Mouse (Mus musculus) cerebellum, adult 9-11 months (tissue): ENCODE results near the gene Gtf3c1.
"Not testable (repeated sequence)": the region's sequence is repeated elsewhere in the genome, so short reads cannot be mapped to it uniquely, and the experiment has no call there.

Experiments
- DNase-seq: peaks from one replicate; pipeline ENCODE4 v3.0.0; 2022

Gene Gtf3c1

GRCm38 (mm10) chr7:125707593-125708022 is at the start of gene Gtf3c1, which contains the start of gene D430042O09Rik:
Gene Gtf3c1, minus strand, starts transcription at chr7:125707780.
Gene D430042O09Rik, plus strand, starts transcription at chr7:125707888.
- DNase-seq: peak; percentile 100

- DNase-seq: no peak
These were observed 49.2 kb upstream of the Gtf3c1 start for GRCm38 (mm10) chr7:125756806-125757205.

- no peak for DNase-seq
These were observed 45.7 kb upstream of the Gtf3c1 start for GRCm38 (mm10) chr7:125753326-125753715.

- no peak for DNase-seq
These were observed 45.2 kb upstream of the Gtf3c1 start for GRCm38 (mm10) chr7:125752699-125753325.

GRCm38 (mm10) chr7:125748186-125748585 is 40.6 kb upstream of the Gtf3c1 start:
- no peak for DNase-seq

GRCm38 (mm10) chr7:125747316-125747690 is 39.7 kb upstream of the Gtf3c1 start:
- no peak for DNase-seq

GRCm38 (mm10) chr7:125746621-125747315 is 39.2 kb upstream of the Gtf3c1 start:
- DNase-seq: no peak

- no peak for DNase-seq
These were observed 37.2 kb upstream of the Gtf3c1 start for GRCm38 (mm10) chr7:125744774-125745173.

GRCm38 (mm10) chr7:125741271-125741703 is 33.7 kb upstream of the Gtf3c1 start:
- DNase-seq: no peak

- no peak for DNase-seq
These were observed 32.9 kb upstream of the Gtf3c1 start for GRCm38 (mm10) chr7:125740521-125740920.

GRCm38 (mm10) chr7:125736366-125737015 is 28.9 kb upstream of the Gtf3c1 start:
- DNase-seq: no peak

GRCm38 (mm10) chr7:125733791-125734190 is 26.2 kb upstream of the Gtf3c1 start:
- no peak for DNase-seq

GRCm38 (mm10) chr7:125731679-125732078 is 24.1 kb upstream of the Gtf3c1 start:
- no peak for DNase-seq

GRCm38 (mm10) chr7:125723189-125723972 is 15.8 kb upstream of the Gtf3c1 start:
- peak; percentile 92 for DNase-seq

GRCm38 (mm10) chr7:125722127-125722526 is 14.5 kb upstream of the Gtf3c1 start:
- DNase-seq: no peak

- no peak for DNase-seq
These were observed 13.5 kb upstream of the Gtf3c1 start for GRCm38 (mm10) chr7:125721033-125721432.

GRCm38 (mm10) chr7:125720370-125720769 is 12.8 kb upstream of the Gtf3c1 start:
- no peak for DNase-seq

- DNase-seq: no peak
These were observed 10.0 kb upstream of the Gtf3c1 start for GRCm38 (mm10) chr7:125717612-125718011.

GRCm38 (mm10) chr7:125716724-125717123 is 9.1 kb upstream of the Gtf3c1 start:
- DNase-seq: no peak

GRCm38 (mm10) chr7:125714803-125715202 is 7.2 kb upstream of the Gtf3c1 start:
- DNase-seq: no peak

- not testable (repeated sequence) for DNase-seq
These were observed 6.0 kb upstream of the Gtf3c1 start for GRCm38 (mm10) chr7:125713542-125714055.

- DNase-seq: no peak
These were observed 520 bp upstream of the Gtf3c1 start for GRCm38 (mm10) chr7:125708100-125708499.

GRCm38 (mm10) chr7:125707186-125707585 is 394 bp downstream of the Gtf3c1 start:
- no peak for DNase-seq
